Mouse (Mus musculus) stomach, embryonic 14.5 days (tissue): ENCODE data around the gene Uprt. TPM values are rescaled to one million over a fixed set of nuclear protein-coding genes. Genes with fewer than 3 reads are reported as not detected.

Experiments
- ATAC-seq: fragments of 200-750 bp; cut with Nextera tagmentation; 2 replicates; pipeline ENCODE4 v1.8.0; 2017; ENCODE audit warnings: low read depth, moderate TSS enrichment; ENCODE audit not compliant: insufficient number of reproducible peaks, insufficient read depth, low FRiP score
- H3K27ac ChIP-seq: fragments of 300-500 bp; sonication (generic); 2 replicates; pipeline ENCODE4 v1.5.1; 2014; ENCODE audit warnings: mild to moderate bottlenecking, low read length, moderate library complexity, mixed read lengths
- H3K27me3 ChIP-seq: fragments of 300-500 bp; sonication (generic); 2 replicates; pipeline ENCODE4 v1.6.1; 2014; ENCODE audit warnings: low read length, control low read depth, mixed read lengths; ENCODE audit not compliant: control insufficient read depth, insufficient read depth
- H3K36me3 ChIP-seq: fragments of 300-500 bp; sonication (generic); 2 replicates; pipeline ENCODE4 v1.6.1; 2014; ENCODE audit warnings: mild to moderate bottlenecking, control low read depth, low read length, moderate library complexity, mixed read lengths; ENCODE audit not compliant: control insufficient read depth, insufficient read depth
- H3K4me1 ChIP-seq: fragments of 300-500 bp; sonication (generic); 2 replicates; pipeline ENCODE4 v1.6.1; 2014; ENCODE audit warnings: low read length, control low read depth, mixed read lengths; ENCODE audit not compliant: control insufficient read depth, insufficient read depth
- H3K4me2 ChIP-seq: fragments of 300-500 bp; sonication (generic); replicated peaks from 2 replicates; pipeline ENCODE4 v1.6.1; 2014; ENCODE audit warnings: low read depth, low read length, control low read depth
- H3K4me3 ChIP-seq: fragments of 300-500 bp; sonication (generic); 2 replicates; pipeline ENCODE4 v1.5.1; 2014; ENCODE audit warnings: low read depth, low read length, control low read depth
- H3K9ac ChIP-seq: fragments of 300-500 bp; sonication (generic); replicated peaks from 2 replicates; pipeline ENCODE4 v1.6.1; 2014; ENCODE audit warnings: low read depth, mild to moderate bottlenecking, control low read depth, low read length, moderate library complexity, mixed read lengths
- H3K9me3 ChIP-seq: fragments of 300-500 bp; sonication (generic); 2 replicates; pipeline ENCODE4 v1.6.1; 2016; ENCODE audit warnings: low read depth, low read length, control low read depth; ENCODE audit not compliant: control insufficient read depth
- WGBS: fragments of 180-500 bp; shearing (Covaris S2); extraction: QIAGEN DNeasy Blood & Tissue Kit; methylation state at CpG from one replicate; pipeline ENCODE4 v1.1.7; 2014; 5-methylcytosine and 5-hydroxymethylcytosine counted together
- polyA plus RNA-seq: library from polyadenylated mRNA; unstranded; fragments of >200 nt; fragmentation: Nextera tagmentation; extraction: Ambion mirVana; gene quantifications from 2 replicates; pipeline ENCODE4 v1.2.1, GENCODE M21; 2014

Gene Uprt
- polyA plus RNA-seq: 2.9 and 3.4 TPM in 2 replicates

DNA sequence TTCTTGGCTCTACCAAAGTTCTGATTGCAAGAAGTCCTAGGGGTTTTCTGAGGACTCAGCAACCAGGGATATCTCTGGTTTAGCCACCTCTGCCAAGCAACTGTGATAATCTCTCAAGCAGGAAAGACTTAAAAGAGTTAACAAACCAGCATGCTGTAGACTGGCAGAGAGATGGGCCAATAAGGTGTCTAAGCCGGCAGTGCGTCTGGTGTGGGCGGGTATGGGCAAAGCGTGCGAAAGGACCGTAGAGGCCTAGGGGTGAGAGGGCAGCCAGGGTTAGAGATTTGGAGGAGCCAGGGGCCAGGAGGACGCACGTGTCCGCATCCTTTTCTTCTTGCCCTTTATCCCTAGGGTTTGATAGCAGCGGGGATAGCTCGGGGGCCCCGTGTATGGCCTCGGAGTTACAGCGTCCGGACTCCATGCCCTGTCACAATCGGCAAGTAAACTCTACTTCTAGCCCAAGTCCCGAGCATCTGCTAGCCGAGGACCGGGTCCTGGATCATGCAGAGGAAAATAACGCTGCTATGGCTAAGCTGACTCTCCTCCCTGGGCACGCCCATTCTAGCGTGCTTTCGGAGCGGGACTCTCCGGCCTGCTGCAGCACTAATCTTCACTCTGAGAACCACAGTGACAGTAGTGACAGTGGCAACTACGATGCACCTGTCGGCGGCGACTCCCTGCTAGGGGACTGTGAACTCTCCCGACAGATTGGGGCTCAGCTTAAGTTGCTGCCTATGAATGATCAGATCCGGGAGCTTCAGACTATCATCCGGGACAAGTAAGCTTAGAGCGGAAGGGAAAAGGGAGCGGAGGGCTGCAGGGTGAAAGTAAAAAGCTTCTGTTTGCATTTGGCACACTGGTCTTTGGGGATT is at the start of gene Uprt:
Uprt (plus strand) TSS at position 247 of the 872 bp plus-strand sequence.
- 27% methylated on average over 34 of the region's 34 CpGs for WGBS
- peak within 1 kb of the TSS; percentile 58 for H3K27ac ChIP-seq
- ATAC-seq: peak; percentile 92; the same call in 1 of the 2 replicates

DNA sequence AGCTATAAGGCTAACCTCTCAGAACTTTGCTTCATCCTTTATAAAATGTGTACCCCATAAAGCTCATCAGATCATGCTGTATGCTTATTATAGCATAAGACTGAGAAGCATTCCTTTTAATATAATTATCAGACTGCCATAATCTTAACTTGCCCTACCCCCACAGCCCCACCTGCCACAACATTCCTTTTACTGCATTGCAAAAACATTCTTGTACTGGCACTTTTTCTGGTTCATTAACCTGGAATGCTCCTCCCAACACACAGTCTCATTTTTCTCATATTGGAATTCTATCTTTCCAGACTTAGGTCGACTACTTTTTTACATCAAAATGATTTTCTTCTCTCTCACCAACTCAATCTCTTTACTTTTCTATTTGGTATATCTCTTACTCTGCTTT is 49.2 kb upstream of the Uprt start:
- H3K27ac ChIP-seq: no peak overlapping the region
- ATAC-seq: no peak
- no peak overlapping the region for H3K4me2 ChIP-seq
- H3K4me1 ChIP-seq: no peaks in the 10 kb centered on the region
- no peaks in the 10 kb centered on the region for H3K36me3 ChIP-seq
- H3K9me3 ChIP-seq: no peaks in the 10 kb centered on the region
- 53% methylated on average over 1 of the region's 1 CpGs for WGBS
- H3K9ac ChIP-seq: no peak overlapping the region
- no peaks in the 10 kb centered on the region for H3K27me3 ChIP-seq
- no peak overlapping the region for H3K4me3 ChIP-seq

More for the DNA sequence above, at the start of gene Uprt:
- H3K4me2 ChIP-seq: peak within 1 kb of the TSS; percentile 43
- H3K9me3 ChIP-seq: no peaks in the 10 kb centered on the region
- peak within 1 kb of the TSS; percentile 53 for H3K4me3 ChIP-seq
- H3K9ac ChIP-seq: peak within 1 kb of the TSS; percentile 42; the same call in 1 of the 2 replicates
- no peaks in the 10 kb centered on the region for H3K4me1 ChIP-seq
- H3K36me3 ChIP-seq: no peaks in the 10 kb centered on the region
- no peaks in the 10 kb centered on the region for H3K27me3 ChIP-seq

DNA sequence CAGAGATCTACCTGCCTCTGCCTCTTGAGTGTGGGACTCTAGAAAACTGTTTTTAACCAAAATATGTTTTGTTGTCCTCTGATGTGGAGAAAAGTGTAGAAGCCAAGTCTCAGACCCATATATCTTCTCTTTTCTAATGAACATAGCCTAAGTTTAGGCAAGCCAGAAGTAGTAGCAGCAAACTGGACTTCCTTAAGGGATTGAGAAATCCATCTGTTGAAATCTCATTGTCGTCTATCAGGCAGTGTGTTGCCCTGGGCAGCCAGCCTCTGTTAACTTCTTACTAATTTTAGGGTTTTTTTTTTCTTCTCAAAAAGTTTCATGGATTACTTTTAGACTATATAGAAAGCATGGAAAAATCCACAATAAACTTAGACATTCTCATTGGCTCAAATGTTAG is 30.2 kb upstream of the Uprt start:
- ATAC-seq: no peak
- Histone ChIP-seq H3K4me3 (no peak overlapping the region), H3K4me1 (no peaks in the 10 kb centered on the region), H3K27ac (no peak overlapping the region), H3K9me3 (no peaks in the 10 kb centered on the region), H3K27me3 (no peaks in the 10 kb centered on the region), H3K4me2 (no peak overlapping the region), H3K36me3 (no peaks in the 10 kb centered on the region), H3K9ac (no peak overlapping the region)
- 85% methylated on average over 1 of the region's 1 CpGs for WGBS

DNA sequence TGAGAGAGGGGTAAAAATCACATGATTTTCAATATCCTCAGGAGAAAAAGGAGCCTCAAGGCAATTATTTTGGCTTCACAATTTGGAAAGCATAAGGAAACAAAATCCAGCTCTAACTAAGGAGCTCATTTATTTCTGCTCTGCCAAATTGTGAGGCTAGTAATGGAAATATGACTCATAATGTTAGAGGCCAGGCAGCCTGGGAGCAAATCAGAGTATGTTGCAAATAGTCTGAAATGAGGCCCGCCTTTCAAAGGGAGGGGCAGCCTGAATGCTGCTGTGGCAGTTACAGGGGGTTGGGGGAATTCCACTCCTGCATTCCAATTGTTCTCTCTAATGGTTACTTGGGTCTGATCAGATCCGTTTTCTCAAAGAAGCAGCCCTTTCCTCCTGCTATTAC is 20.9 kb upstream of the Uprt start:
- H3K27me3 ChIP-seq: no peaks in the 10 kb centered on the region
- H3K9me3 ChIP-seq: no peaks in the 10 kb centered on the region
- H3K4me2 ChIP-seq: no peak overlapping the region
- H3K9ac ChIP-seq: no peak overlapping the region
- ATAC-seq: no peak
- WGBS: 32% methylated on average over 2 of the region's 2 CpGs
- no peak overlapping the region for H3K4me3 ChIP-seq
- H3K4me1 ChIP-seq: no peaks in the 10 kb centered on the region
- H3K27ac ChIP-seq: no peak overlapping the region
- H3K36me3 ChIP-seq: no peaks in the 10 kb centered on the region

DNA sequence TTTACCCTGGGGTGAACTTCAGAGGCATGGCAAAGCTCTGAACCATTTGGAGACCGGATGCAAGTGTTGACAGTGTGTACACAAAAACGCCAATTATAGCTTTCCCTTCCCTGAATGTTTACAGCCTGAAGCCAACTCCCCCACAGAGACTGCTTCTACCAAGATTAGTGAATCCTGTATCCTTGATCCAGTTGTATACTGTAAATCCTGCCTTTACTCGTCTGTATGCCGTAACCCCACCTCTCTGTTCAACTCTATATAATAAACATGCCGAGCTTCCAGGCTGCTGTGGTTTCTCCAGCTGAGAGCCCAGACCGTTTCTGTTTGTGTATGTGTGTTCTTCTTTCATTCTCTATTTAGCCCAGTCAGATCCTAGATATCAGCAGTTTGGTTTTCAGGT is 18.2 kb upstream of the Uprt start:
- H3K9me3 ChIP-seq: no peaks in the 10 kb centered on the region
- 39% methylated on average over 6 of the region's 6 CpGs for WGBS

DNA sequence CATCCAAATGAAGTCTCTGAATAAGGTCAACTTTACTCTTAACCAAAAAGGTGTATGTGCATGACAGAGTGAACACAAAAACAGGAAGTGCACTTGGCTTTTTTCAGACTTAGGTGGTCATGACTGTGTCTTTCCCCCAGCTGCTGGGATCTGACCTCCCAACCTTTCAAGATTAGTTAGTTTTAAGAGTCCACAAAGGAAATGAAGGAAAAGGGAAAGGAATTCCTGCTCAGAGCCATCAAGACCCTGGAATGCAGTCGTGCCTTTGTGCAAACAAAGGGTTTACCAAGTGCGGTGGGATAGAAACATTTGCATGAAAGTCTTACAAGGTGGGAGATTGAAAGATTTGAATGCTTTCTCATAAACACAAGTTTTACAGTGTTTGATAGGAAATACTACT is 4.6 kb upstream of the Uprt start:
- ATAC-seq: no peak
- no peaks in the 10 kb centered on the region for H3K9me3 ChIP-seq
- WGBS: 14% methylated on average over 2 of the region's 2 CpGs
- no peak overlapping the region for H3K27ac ChIP-seq
- H3K36me3 ChIP-seq: no peaks in the 10 kb centered on the region
- H3K9ac ChIP-seq: no peak overlapping the region
- H3K4me1 ChIP-seq: no peaks in the 10 kb centered on the region
- no peaks in the 10 kb centered on the region for H3K27me3 ChIP-seq
- no peak overlapping the region for H3K4me2 ChIP-seq
- no peak overlapping the region for H3K4me3 ChIP-seq

More for the DNA sequence above, 18.2 kb upstream of the Uprt start:
- Histone ChIP-seq H3K27me3 (no peaks in the 10 kb centered on the region), H3K4me2 (no peak overlapping the region), H3K4me3 (no peak overlapping the region), H3K36me3 (no peaks in the 10 kb centered on the region), H3K27ac (no peak overlapping the region; the same call in 1 of the 2 replicates), H3K9ac (no peak overlapping the region), H3K4me1 (no peaks in the 10 kb centered on the region)
- no peak for ATAC-seq

DNA sequence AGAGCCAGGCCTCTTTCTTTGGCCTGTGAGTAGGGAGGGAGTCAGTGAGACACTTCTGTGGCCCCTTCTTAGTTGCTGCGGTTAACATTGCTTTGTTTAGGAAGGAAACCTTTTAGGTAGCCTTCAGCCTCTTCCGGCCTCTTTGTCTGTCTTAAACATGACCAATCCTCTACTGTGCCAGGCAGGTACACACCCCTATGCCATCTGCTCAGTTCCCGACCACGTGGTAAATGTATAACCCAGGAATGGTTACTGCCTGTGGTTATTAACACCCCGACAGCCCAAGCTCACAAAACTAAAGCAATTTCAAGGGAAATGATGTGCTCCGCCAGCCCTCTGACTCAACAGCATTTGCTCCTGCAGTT is 808 bp downstream of the Uprt start:
- Histone ChIP-seq H3K36me3 (no peaks in the 10 kb centered on the region), H3K27me3 (no peaks in the 10 kb centered on the region), H3K9me3 (no peaks in the 10 kb centered on the region), H3K4me2 (peak overlapping the region; percentile 43), H3K9ac (0 out of 2 replicates have a peak overlapping the region, but pooled peaks have one; percentile 42), H3K27ac (peak overlapping the region; percentile 58; the same call in 1 of the 2 replicates), H3K4me1 (no peaks in the 10 kb centered on the region), H3K4me3 (peak overlapping the region; percentile 53)
- 26% methylated on average over 6 of the region's 6 CpGs for WGBS
- ATAC-seq: peak; percentile 79; the same call in 1 of the 2 replicates

DNA sequence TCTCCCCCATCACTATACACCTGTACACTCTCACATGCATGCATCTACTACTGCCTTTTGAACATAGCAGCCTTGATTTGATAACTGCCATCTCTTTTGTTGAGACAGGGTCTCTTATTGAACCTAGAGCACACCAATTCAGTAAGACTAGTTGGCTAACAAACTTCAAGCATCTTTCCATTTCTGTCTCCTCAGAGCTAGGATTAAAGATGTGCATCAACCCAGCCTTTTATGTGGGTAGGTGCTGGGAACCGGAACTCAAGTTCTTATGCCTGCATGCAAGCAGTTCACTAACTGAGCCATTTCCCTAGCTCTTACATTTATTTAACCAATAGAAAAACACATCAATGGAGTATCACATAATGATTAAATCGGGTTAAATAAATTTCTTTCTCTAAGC is 3.0 kb downstream of the Uprt start:
- Histone ChIP-seq H3K27me3 (no peaks in the 10 kb centered on the region), H3K9ac (no peak overlapping the region), H3K4me3 (no peak overlapping the region), H3K9me3 (no peaks in the 10 kb centered on the region), H3K36me3 (no peaks in the 10 kb centered on the region), H3K27ac (no peak overlapping the region), H3K4me1 (no peaks in the 10 kb centered on the region), H3K4me2 (no peak overlapping the region)
- WGBS: 90% methylated on average over 2 of the region's 2 CpGs
- ATAC-seq: no peak
